Mouse (Mus musculus): Measurements from ENCODE around the gene Rasa3. TPM values are rescaled to one million over a fixed set of nuclear protein-coding genes. Genes with fewer than 3 reads are reported as not detected.

Rasa3 gene
- total RNA-seq, 2 experiments from 2014 or later: 65.6 to 72.9 TPM

DNA sequence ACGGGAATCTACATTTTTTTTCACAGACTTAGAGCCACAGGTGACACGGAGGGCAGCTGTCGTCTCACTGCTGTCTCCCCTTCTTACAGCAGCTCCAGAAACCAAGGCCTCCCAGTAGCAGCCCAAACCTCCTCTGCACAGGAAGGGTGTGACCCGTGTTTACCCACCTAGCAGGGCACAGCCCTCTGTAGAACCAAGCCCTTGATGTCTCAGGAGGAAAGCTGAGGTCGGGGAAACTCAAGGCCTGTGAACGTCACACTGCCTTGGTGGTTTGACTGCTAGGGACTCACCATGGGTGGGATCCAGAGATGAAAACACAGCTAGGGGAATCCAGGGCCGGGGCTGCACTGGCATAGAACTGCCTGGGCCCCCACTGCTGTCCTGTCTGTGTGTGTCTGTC, 9.0 kb upstream of the Rasa3 start:
- no peak for DNase-seq (ENCODE audit: low spot score in 2 of 2)

GRCm38 (mm10) chr8:13685674-13686314, 8.4 kb upstream of the Rasa3 start:
- DNase-seq (ENCODE audit: low spot score in 2 of 2): no peak

DNA sequence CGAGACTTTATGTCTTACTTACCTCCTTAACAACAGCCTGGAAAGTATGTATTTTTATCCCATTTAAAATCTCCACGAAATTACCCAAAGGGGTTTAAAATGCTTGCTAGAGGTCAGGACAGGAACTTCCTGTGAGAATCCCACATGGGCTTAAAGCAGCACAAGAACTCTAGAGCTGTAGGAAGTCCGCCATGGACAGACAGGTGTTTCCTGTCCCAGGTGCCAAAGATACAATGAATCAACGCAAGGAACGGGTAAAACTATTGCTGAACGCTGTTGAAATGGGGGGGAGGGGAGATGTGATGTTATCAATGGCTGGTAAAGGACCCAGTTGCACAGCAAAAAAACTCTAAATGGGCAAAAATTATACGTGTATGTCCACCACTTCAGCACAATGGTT, 6.7 kb upstream of the Rasa3 start:
- no peak for DNase-seq (ENCODE audit: low spot score in 2 of 2)

GRCm38 (mm10) chr8:13678182-13678581, 779 bp upstream of the Rasa3 start:
- DNase-seq (ENCODE audit: low spot score in 2 of 2): no peak

DNA sequence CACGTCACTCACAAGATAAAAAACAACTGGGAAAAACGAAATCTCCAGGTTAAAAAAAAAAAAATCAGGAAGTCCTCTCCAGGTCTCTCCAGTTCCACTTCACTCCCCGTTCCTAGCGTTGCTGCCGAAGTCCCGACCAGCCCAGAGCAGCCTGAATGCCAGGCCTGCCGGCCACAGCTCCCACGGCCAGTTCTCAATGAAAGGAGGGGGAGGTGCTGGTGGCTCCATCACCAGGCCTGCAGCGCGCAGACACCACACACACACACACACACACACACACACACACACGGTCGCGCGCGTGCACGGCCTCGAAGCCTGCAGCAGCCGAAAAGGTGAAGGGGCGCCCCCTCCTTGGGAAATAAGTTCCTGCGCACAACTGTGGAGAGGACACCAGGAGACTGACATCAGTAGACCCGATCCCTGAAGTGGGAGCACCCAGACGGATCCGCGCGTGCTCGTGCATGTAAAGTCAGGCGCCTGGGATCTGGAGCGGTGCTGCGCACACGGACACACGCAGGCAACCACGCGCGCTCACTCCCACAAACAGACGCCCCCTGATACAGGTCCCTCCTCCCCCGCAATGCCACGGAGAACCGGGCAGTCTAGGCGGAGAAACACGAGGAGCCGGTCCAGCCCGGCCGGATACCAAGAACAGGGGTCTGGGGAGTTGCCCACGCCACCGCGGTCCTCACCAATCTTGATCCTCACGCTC, 546 bp downstream of the Rasa3 start:
- peak; percentile 61 to 74 for DNase-seq (ENCODE audit: low spot score in 2 of 2)

- DNase-seq (ENCODE audit: low spot score in 2 of 2): peak; percentile 39 to 49
These were observed 1.1 kb downstream of the Rasa3 start for GRCm38 (mm10) chr8:13676302-13676700.

- DNase-seq (ENCODE audit: low spot score in 2 of 2): no peak
These were observed 1.9 kb downstream of the Rasa3 start for GRCm38 (mm10) chr8:13675524-13675923.

GRCm38 (mm10) chr8:13675121-13675520, 2.3 kb downstream of the Rasa3 start:
- DNase-seq (ENCODE audit: low spot score in 2 of 2): no peak

DNA sequence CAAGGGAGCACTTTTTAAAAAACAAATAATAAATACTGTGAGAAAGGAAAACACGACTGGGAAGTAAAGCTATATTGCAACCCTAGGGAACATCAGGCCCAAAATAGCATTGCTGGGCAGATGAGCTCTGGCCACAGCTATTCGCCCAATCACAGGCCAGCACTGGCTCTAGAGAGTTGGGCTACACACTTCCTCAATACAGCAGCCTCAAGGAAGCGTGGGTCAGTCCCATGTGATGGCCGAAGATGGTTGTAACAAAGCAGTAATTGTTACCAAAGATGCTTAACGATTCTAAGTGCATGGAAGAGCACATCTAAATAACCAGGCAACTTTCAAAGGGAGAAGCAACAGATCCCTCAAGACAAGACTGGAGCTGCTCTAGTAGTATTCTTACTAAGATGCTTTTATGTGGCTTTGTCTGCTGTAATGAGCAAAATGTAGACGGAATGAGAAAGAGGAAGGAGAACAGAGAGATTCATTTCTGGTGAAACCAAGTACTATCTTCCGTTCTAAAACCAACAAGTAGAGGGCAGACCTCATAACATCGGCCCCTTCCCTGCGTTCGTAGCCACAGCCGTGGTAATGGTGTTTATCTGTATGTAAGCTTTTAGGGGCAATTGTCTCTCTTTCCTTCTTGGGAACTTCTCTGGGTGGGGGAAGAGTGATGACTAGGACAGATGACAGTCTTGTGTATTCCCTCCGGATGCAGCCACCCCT, 3.0 kb downstream of the Rasa3 start:
- no peak for DNase-seq (ENCODE audit: low spot score in 2 of 2)

DNA sequence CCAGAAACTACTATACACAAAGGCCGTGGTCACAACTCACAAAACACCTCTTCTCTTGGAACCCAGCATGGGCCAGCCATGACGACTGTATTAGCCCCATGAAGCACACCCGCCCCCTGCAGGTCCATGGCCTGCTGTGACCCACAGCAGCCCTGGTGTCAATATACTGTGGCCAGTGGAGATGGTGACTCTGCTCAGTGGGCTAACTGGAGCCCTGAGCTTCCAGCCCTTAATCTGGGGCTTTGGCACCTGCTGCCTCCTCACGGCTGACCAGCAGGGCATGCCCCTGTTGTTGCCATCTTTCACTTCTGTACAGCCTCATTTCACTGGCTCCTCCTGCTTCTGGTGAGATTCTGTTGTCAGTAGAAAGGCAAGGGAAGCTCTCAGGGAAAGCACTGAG, 4.2 kb downstream of the Rasa3 start:
- no peak for DNase-seq (ENCODE audit: low spot score in 2 of 2)

DNA sequence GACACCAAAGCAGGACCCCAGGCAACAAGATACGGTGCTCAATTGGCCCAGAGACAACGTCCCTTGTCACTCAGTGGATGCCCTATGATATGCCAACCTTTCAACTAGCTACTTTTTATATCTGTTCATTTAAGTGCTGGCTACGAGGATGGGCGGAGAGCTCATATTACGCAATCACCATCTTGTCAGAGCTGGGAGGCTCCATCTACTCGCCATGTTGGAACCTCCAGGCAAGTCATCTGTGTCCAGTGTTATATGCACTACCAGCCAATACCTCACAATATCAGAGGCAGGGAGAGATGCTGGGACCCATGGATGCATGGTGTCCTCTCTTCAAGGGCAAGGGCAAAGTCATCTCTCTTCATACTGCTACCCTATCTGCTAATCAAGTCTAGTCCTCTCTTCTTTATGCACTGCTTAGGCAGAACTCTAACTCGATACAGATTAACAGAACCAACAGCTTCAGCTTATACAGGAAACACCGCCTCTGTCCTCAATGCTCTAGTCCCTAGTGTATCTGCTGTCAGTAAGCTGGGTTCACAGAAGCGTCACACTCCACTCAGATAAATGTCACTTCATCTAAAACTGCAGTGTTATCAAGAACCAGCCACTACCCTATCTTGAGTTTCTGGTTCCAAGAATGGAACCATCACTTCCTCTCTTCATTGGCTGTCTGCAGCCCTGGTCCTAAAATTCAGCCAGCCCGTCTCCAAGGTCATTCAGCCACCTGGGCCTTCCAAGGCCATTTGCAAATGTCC, 6.0 kb downstream of the Rasa3 start:
- DNase-seq (ENCODE audit: low spot score in 2 of 2): no peak

- DNase-seq (ENCODE audit: low spot score in 2 of 2): no peak
These were observed 7.4 kb downstream of the Rasa3 start for GRCm38 (mm10) chr8:13670011-13670471.

GRCm38 (mm10) chr8:13668367-13668766, 9.0 kb downstream of the Rasa3 start:
- DNase-seq (ENCODE audit: low spot score in 2 of 2): no peak

DNA sequence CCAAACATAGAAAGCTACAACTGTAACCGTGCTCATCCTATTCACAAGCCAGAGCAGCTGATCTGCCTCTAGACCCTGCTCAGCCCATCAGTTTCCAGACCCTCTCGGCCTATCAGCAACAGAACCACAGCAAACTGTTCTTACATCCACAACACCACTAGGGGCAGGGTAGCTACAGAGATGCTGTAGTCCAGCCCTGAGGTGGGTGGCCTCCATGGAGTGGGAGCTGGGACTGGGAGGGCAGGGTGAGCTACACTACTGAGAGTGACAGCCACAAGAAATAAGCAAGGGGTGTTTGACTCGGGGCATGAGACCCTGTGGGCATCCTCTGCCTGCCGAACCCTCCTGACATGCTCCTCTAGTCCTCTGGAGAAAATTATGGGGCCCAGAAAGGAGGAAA, 9.5 kb downstream of the Rasa3 start:
- DNase-seq (ENCODE audit: low spot score in 2 of 2): no peak

DNA sequence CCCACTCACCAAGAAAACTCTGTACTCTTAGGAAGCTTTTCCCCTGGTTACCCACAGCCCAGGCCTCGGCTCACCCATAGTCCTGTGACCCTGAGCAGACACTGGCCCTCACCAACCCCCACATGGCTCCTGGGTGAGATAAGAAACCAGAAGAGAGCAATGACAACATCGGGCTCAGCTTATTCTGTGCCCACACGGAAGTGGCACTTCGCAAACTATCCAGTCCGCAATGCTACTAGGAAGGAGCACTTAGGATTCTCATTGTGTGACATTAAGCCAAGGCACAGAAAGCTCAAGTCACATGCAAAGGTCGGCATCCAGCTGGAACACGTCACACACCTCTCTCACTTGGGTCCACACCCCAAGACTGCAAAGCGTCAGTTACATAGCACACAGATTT, 11.5 kb downstream of the Rasa3 start:
- DNase-seq (ENCODE audit: low spot score in 2 of 2): no peak

DNA sequence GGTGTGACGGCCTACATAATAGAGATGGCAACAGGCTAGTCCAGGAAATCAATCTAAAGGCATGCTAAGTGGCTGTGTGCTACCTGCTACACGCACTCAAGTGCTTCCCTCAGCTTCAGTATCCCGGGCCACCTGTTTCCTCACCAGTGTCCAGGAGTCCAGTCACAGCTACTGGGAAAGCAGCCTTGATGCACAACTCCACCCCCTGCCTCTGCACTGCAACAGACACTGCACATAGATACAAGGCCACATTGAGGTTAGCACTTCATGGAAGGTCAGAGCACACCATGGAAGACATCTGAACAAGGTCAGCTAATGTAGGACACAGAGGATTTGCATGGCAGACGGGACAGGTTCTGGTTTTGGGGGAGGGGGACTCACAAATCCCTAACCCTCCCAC, 11.9 kb downstream of the Rasa3 start:
- DNase-seq (ENCODE audit: low spot score in 2 of 2): no peak

DNA sequence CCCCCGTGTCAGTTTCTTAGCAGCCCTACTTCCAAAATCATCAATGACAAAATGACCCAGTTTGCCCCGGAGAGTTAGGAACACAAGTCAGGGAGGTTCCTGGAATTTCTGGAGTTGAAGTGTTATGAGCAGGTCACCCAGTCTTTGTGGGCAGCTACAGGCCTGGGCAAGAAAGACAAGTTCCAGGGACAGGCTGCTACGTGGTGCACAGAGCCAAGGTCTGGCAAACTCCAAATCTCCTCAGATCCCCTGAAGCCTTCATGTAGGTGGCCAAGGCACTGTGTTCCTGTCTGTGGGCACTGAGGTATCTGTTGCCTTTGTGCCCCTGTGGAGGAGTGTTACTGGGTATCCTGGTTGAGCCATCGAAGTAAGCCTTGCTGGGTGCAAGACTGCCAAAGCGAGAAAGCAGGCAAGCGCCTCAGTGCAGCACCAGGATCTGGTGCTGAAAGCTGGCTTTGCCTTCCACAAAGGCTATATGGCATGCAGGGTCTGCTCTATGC, 12.6 kb downstream of the Rasa3 start:
- DNase-seq (ENCODE audit: low spot score in 2 of 2): no peak

GRCm38 (mm10) chr8:13660323-13660722, 17.1 kb downstream of the Rasa3 start:
- no peak for DNase-seq (ENCODE audit: low spot score in 2 of 2)

DNA sequence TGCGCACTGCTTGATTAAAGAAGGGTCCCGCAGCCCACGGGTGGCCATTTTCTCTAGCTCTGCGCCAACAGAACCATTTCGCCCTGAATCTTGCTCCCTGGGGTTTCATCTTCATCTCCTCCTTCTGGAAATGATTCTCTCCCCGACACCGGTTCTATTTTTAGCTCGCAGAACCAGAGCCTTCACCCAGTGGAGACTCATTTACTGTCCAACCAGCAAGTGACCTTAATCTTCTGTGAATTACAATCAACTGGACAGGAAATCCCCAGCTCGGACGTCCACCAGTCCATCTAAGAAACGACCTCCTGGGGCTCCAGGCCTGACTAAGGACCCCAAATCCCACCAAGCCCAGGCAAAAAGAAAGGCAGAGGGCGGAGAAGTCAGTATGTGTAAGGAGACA, 19.9 kb downstream of the Rasa3 start:
- no peak for DNase-seq (ENCODE audit: low spot score in 2 of 2)

DNA sequence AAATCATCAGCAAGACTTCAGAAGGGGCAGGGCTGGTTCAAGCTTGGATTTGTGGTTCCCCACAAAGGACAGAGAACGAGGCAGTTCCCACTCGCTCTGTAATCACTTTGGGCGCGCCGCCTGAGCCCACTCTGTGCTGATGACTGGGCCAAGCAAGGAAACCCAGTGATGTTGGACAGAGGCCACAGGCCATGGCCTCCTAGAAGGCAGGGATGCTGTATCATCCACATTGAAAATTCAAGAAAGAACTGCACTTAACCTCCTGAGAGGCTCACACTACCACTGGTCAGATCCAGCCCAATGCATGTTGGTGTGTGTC, 22.4 kb downstream of the Rasa3 start:
- no peak for DNase-seq (ENCODE audit: low spot score in 2 of 2)

DNA sequence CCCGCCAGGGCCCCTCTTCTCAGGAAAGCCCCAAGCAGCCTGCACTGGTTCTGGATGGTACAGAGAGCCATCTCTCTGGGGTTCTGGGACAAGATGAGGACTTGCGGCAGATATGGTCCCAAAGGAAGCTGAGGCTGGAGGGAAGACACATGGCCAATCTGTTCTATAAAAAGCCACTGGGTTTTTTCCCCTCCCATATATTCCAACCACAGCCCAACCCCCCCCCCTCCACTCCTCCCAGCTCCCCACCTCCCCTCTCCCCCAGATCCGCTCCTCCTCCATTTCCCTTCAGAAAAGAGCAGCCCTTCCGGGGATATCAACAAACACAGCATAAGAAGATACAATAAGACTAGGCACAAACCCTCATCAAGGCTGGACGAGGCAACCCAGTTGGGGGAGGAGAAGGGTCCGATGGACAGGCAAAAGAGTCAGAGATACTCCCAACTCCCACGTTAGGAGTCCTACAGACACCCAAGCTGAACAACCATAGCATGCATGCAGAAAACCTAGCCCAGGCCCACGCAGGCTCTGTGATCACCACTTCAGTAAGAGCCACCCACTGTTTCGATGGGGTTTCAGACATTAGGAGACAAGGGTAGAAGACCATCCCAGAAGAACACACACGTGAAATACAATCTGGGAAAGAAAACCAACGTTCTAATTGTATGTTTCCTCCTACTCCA, 22.9 kb downstream of the Rasa3 start:
- no peak for DNase-seq (ENCODE audit: low spot score in 2 of 2)
